Mouse (Mus musculus) thymus, postnatal 36 days (tissue): ENCODE data around the gene Gm8332.
"Not testable (repeated sequence)": the region's sequence is repeated elsewhere in the genome, so short reads cannot be mapped to it uniquely, and the experiment has no call there.

Source experiments
- DNase-seq, 2 experiments: peaks; one replicate each; pipeline ENCODE4 v3.0.0; 2022; ENCODE audit warnings: mixed read lengths in 2 of 2

Gene Gm8332

DNA sequence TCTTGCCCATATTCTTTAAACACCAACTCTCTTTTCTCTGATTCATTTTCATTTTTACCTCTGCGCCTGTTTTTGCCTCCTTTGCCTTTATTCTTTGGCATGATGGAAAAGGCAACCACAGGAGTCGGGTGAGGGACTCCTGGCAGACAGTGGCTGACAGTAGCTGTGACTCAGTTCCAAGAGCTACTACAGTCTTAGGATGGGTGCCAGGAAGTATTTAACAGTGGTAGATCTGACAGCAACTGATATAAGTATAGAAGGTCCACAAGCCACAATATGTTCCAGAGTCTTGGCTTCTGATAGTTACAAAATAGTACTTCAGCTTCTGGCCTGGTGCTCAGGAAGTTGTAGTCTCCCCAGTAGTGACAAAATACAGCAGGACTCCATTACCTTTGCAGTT lies at the start of gene Gm8332:
TSS of gene Gm8332 (minus strand) at position 101 of the 400 bp plus-strand sequence.
- DNase-seq, result not testable (repeated sequence)

DNA sequence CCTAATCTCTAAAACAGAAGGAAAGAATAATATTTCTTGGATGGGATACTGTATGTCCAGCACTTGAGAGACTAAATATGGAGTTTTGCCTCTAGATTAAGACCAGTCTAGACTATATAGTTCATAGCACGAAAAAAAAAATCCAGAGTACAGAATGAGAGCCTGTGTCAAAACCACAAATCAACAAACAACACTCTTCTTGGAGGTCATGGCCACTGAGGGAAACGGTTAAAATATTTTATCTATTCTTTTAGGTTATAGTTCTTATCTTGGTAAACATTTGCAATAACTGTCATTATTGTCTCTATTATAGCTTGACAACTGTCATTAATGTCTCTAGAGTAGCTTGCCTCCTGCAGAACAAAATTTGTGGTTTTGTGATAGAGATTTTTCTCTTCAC lies 47.3 kb upstream of the Gm8332 start:
- DNase-seq, result not testable (repeated sequence)

DNA sequence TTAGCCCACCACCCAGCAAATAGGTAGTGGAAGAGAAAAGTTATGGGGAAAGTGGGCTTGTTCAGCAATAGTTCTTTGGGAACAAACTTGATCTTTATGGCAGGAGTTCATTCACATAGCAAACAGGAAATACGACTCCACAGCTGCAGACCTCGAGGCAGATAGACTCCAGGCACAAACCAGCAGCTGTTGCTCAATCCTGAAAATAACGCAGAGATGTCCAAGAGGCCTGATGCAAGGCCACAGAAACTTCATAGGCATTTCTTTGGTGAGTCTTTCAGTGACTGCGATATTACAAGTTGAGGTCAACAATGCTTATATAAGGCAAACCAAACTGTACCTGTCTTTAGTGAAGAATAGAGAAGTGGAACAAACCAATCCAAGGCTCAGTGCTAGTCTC lies 43.2 kb upstream of the Gm8332 start:
- DNase-seq, result not testable (repeated sequence)

DNA sequence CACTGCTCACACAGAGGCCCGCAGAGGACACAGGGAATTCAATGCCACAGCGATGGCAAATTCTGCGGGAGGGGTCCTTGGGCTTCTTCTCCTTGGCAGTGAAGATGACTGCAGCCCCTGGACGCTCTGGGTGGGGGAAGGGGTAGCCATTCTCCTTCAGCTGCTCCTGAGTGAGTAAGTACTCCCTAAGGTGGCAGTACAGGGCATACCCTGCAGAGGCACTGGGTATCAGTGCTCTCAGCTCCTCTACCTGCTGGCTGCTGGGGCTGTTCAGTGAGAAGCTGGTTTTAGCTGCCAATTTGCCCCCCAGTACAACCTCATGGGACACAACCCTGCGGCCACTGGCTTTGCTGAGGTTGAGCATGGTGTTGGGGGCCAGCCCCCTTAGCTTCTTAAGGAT lies 35.3 kb upstream of the Gm8332 start:
- not testable (repeated sequence) for DNase-seq

DNA sequence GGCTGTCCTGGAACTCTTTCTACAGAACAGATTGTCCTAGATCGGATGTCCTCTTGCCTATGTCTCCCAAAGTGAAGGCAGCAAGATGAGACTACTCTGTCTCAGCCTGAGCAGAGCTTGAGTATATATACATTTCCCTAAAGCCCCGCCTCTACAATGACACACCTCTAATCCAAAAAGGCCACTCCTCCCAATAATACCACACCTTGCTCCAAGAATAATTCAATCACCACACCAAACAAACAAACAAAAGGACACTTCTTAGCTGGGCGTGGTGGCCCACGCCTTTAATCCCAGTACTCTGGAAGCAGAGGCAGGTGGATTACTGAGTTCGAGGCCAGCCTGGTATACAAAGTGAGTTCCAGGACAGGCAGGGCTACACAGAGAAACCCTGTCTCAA lies 24.5 kb upstream of the Gm8332 start, which contains the start of gene Gm5662:
TSS of gene Gm5662 (minus strand) at position 101 of the 400 bp plus-strand sequence.
- not testable (repeated sequence) for DNase-seq

DNA sequence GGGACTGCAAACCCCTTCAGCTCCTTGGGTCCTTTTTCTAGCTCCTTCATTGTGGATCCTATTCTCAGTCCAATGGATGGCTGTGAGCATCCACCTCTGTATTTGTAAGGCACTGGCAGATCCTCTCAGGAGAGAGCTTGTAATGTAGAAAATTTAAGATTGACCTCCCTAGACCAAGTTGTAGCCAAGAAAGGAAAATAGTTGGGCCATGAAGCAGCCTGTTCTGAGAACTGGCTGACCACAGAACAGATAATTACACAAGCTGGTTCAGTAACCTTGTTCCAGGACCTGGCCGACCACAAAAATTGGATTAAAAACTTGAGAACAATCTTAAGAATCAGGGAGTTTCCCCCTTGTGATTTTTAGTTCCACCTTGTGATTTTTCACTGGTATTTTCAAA lies 7.3 kb upstream of the Gm8332 start:
- DNase-seq, result no peak

DNA sequence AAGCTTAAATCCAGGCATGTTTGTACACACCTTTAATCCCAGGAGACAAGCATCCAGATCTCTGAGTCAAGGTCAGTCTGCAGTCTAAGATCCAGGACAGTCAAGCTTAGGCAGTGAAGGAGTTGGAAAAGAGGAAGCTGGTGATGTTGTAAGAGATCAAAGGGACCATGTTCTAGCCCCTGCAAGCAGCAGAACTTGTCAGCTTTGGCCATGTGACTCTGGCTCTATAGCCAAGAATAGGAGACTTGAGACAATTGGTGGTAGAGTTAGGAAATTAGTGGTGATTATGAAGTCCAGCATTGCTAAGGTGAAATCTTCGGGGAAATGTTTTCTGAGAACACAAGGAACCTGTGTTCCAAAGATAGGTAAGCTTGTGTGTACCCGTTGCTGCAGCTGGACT lies 6.0 kb upstream of the Gm8332 start:
- DNase-seq, result not testable (repeated sequence)

DNA sequence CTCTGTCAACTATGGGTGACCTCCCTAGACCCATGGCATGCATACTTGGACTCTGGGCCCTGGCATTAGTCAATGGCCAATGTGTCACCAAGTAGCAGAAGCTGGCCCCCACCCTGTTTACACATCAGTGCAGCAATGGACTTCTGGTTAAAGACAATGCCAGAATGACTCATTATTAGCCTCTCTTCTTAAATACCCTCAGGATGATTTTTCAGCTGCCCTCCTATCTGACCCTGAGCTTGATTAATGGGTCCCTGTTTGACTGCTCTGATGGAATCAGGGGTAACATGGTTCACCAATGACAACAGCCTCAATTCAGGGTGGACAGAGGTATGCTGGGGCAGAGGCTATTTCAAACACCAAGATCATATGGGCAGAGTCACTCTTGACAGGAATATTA lies 4.1 kb downstream of the Gm8332 start:
- DNase-seq, result not testable (repeated sequence)

DNA sequence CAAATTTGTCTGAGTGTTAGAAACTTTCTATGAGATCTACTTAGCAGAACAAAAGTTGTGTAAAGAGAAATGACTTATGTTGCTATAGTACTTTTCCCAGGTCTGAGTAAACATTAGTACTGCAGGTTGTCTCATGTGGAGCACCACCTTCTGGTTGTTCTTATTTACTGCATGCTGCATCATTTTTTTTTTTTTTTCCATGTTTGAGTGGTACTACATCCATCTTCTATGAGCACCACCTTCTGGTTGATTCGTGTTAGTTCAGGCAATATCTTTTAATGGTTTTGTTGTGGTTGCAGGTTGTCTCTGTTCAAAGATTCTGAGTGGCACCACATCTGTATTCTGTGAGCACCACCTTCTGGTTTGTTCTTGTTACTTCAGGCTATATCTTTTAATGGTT lies 7.0 kb downstream of the Gm8332 start:
- not testable (repeated sequence) for DNase-seq

DNA sequence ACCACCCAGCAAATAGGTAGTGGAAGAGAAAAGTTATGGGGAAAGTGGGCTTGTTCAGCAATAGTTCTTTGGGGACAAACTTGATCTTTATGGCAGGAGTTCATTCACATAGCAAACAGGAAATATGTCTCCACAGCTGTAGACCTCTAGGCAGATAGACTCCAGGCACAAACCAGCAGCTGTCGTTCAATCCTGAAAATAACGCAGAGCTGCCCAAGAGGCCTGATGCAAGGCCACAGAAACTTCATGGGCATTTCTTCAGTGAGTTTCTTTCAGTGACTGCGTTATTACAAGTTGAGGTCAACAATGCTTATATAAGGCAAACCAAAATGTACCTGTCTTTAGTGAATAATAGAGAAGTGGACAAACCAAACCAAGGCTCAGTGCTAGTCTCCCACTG lies 30.5 kb downstream of the Gm8332 start:
- DNase-seq, result no peak

DNA sequence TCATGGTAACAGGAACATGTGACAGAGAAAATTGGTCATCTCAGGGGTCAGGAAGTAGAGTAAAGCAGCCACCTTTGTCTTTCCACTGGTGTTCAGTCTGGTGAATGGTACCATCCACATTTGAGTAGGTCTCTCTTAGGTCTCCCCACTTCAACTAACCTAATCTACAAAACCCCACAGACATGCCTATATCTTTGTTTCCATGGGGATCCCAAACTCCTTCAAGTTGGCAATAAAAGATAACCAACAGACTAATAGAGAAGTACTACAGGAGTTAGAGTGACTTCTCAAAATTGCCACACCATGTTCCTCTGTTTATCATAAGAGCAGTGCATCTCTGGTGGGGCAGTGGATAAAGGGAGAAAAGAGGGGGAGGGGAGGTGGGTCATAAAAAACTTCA lies 31.8 kb downstream of the Gm8332 start:
- not testable (repeated sequence) for DNase-seq

DNA sequence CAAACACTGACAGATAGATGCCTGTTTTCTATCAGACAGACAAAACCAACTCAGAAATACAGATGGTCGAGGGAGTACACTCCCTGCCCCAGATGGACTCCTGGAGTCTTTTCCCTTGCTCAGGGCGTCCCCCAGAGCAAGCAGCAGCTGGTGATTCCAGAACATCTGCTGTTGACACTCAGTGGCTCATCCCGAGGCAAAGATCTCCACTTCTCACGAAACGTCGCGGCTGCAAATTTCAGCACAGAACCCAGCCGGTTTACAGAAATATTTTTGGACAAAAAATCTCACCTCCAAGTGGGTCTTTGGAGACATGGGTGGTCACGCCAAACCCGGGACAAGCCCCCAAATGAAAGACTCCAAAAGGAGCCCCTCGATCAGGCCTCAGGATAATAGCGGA lies 35.3 kb downstream of the Gm8332 start:
- DNase-seq, result no peak

DNA sequence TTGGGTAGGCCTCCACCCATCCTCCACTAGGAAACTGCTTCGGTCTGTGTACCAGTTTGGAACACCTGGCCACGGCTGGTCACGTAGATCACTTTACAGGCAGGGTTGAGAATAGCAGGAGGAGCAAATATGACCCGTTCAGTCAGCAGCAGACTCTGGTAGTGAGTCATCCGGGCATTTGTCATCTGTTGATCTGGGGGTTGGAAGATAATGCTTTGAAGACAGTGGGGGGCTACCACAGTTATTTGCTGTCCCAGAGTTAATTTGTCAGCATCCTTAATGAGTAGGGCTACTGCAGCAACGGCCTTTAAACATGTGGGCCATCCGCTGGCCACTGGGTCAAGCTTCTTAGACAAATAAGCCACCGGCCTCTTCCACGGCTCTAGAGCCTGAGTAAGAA lies 38.4 kb downstream of the Gm8332 start:
- not testable (repeated sequence) for DNase-seq

DNA sequence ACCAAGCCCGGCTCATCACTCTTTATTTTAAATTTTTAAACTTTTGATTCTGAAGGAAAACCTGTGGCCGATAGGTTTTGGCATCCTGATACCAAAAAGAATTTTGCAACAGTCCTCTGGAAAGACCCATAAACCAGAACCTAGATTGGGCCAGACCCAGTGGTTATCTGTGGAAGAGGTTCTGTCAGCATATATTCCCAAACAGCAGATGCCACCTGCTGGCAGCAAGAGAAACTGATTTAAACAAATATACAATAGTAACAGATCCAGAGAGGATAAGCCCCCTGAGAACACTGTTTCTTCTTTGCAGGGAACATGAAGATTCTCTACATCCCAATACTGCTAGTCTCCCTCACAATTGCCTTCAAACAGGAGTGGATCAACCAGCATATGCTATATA lies 47.0 kb downstream of the Gm8332 start:
- no peak for DNase-seq
